Mouse (Mus musculus): ENCODE data around the gene H2afy2.
A peak's percentile ranks its signal among the peaks of the same experiment; 100 is the strongest.

H2afy2 gene

DNA sequence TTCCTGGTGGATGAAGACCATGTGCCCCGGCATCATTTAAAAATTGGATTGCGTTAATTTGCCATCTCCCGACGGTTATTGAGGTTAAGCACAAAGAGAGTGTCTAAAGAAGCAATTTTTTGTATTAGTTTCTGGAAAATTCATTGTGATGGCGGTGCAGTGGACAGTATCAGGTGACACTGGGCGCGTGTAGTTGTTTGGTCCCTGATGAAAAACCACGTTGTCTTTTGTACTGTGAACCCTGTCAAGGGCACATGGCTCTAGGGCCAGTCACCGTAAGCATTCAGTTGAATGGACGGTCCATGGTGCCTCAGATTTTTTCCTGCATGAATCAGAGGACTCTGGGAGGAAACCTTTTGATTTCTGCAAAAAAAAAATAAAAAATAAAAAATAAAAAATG lies 467 bp upstream of the H2afy2 start:
- no peak for DNase-seq (ENCODE audit: low spot score)

DNA sequence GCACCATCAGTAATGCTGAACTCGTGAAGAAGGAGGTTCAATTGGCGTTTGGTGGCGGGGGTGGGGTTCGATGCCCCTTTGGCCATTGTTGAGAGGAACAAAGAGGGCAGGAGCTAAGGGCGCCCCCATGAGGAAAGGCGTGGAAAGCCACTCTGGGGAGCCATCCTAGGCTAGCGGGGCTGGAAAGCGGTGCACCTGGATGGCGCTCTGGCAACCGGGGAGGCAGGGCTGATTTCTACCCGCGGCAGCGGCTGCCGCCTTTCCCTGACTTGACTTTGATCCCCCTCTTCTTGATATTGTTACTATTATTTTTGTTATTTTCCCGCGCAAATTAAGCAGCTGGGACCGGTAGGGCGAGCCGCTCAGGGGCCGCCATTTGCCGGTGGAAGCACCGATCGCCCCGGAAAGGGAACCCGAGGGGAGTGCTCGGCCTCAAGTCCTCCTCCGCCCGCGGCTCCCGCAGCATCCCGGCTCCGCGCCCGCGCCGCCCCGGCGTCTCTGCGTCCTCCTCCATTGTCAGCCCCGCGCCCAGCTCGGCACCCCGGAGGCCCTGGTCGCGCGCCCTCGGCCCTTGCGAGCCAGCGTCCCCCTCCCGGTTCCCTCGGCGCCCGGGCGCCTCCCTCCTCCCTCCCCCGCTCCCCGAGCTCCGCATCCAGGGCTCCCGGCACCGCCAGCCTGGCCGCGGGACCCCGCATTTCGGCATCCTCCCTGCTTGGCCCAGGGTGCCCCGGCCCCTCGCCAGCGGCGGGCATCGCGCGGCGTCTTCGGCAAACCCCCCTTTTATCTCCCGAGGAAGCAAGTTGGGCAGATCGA lies 942 bp downstream of the H2afy2 start:
- peak; percentile 15 for DNase-seq (ENCODE audit: low spot score)

DNA sequence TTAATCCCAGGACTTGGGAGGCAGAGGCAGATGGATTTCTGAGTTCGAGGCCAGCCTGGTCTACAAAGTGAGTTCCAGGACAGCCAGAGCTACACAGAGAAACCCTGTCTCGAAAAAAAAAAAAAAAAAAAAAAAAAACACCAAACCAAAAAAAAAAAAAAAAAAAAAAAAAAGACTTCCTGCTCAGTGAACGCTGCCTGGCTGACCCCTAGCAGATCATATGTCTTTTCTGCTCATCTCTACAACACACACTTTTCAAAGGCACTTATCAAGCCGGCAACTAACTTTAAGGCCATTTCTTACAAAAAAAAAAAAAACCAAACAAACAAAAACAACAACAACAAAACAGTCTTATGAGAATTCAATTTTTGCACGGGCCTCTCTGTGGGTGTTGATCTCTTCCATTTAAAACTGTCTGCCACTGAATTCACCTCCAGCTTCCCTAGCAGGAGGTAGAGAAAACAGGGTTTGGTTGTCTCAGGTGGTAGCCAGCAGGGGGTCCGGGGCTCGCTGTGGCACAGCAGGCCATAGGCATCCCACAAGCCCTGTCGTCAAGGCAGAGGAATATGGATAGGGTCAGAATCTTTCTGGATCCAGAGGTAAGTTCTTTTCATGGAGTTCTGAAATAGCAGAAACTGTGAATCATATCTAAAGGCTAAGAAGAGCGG lies 2.4 kb downstream of the H2afy2 start:
- DNase-seq (ENCODE audit: low spot score), result no peak

DNA sequence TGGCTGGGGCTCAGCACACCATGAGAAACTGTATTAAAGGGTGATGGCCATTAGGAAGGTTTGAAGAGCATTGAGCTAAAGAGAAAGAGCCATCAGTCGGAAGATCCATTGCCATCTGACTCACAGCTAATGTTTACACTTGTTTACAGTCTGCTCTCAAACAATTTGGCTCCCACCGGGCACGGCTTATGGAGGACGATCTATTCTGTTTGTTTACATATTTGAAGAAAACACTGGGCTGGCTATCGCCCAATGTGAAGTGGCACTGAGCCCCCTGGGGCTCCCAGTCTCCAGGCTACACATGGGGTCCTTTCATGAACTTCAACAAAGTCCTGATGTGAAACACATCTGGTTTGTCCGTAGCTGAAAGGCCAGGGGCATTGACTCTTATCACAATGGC lies 17.1 kb downstream of the H2afy2 start:
- DNase-seq (ENCODE audit: low spot score), result no peak

DNA sequence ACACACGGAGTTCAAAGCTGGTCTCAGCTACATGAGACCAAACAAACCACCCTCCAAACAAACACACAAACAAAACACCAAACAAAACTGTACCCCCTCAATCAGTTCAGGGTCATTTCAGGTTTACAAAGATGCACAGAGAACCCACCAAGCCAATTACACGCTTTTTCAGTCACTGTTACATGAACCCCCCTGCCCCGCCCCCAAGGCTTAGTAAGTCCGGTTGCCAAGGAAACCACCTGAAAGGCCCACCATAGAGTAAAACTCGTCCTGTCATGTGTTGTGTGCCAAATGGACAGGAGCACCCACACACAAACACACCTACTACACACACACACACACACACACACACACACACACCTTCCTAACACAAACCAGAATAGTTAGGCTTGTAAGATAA lies 18.4 kb downstream of the H2afy2 start:
- DNase-seq (ENCODE audit: low spot score), result no peak

DNA sequence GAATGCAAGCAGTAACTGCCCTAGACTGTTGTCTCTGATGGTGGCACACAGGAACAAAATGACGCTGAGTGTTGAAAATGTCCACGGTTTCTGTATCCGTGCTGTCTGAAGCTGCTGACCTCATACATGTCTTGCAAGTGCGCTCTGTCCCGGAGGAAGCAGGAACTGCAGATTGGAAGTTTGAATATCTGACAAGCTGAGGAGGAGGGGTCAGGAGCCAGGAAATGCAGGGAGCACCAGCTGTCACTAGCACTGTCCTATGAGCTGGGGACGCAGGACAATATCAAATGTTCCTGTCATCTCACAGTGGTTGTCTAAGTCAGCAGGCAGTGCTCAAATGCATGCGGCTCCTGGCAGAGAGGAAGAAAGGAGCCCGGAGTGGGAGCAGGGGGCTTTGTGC lies 19.3 kb downstream of the H2afy2 start:
- no peak for DNase-seq (ENCODE audit: low spot score)

DNA sequence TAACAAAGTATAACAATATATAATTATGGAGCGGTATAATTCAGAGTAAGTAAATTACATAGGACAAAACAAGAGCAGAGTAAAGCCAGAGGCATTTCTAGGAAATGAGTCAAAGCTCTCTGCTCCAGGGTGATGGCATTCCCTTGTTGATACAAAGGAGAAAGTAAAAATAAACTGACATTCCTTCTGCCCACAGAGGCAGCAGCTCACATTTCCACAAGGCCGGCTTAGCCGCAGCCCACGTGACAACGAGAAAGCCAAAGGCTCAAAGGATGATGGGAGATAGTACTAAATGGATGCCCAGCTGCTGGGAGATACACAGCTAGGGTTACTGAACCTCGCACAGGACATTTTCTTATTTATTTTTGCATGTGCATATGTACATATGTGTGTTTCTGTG lies 24.1 kb downstream of the H2afy2 start:
- DNase-seq (ENCODE audit: low spot score), result peak; percentile 54

DNA sequence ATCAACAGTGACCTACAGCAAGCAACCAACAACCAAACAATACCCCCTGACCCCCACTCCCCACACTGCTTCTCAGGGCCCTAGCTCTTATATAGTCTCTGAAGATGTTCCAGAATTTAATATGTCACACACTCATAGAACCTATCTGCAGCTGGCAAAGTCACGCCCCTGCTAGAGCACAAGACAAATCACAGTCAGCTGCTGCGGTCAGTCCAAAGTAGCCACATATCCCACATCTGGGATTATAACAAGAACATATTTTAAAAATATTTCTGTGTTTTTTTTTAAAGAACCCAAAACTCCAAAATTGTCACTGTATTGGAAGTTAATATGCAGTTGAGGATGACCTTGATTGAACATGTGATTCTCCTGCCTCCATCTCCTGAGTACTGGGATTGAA lies 25.0 kb downstream of the H2afy2 start:
- DNase-seq (ENCODE audit: low spot score), result no peak

DNA sequence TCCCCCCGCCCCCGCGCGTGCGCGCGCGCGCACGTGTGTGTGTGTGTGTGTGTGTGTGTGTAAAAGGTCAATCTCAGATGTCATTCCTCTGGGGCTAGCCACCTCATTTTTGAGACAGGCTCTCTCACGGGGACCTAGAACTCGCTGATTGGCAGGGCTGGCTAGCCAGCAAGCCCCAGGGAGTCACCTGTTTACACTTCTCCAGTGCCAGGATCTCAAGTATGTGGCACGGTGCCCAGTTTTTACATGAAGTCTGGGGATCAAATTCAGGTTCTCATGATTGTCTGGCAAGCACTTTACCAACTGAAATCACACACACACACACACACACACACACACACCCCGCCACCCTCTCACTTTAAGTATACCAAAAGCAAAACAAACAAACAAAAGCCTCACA lies 26.9 kb downstream of the H2afy2 start:
- DNase-seq (ENCODE audit: low spot score), result peak; percentile 21

DNA sequence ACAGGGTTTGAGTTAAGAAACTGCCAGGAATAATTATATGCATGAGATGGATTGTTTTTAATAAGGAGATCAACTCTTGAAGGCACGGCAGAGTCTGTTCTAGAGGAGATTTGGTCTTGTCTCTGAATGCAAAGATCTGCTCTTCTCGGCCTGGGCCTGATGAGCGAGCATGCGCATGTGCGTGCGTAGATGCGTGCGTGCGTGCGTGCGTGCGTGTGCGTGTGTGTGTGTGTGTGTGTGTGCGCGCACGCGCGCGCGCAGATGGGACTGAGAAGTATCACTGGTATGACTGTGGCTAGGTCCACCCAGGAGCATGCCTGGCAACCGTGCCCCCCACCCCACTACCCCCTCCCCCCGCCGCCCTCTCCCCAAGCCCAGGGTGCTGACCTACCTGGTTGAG lies 30.9 kb downstream of the H2afy2 start:
- DNase-seq (ENCODE audit: low spot score), result no peak

DNA sequence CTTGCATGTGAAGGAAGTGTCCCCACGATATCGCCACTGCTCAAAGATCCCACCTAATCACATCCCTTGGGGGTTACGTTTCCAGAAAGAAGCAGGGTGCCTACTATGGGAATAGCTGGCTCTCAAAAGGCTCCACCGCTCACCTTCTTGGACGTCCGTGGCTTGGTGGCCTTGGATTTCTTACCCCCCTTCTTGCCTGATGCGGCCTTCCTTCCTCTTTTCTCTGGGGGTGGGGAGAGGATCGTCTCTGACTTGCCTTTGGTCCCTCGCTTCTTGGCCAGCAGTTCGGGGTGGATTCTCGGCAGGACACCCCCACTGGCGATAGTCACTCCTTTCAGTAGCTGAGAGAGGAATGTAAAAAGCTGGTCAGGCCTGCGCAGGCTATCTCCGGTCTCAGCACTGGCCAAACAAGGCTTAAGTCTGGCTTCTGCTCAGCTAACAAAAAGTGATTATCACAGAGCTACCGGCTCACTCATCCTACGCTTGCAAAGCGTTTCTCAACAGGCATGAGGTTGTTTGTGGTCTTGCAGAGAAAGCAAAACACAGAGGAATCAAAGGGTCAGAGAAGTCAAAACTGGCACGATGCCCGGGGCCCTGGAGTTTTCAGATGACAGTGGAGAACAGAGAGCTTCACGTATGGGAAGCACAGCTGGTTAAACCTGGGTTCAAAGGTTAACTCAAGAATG lies 32.3 kb downstream of the H2afy2 start:
- DNase-seq (ENCODE audit: low spot score), result peak; percentile 64

DNA sequence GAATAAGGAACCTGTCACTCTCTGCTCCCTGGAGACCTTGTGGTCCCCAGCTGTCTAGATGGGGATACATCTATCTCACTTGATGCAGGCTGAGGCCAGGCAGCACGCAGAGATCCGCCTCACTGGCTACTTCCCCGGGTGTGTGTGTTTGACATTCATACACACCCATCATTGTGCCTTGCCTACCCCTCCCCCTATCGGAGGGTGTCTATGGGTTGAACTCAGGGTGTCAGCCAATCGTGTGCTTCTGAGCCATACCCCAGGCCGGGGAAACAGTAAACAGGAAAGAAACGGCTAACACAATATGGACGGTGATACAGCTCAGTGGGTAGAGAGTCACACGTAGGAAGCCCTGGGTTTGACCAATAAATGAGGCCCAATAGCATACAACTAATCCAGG lies 33.9 kb downstream of the H2afy2 start:
- no peak for DNase-seq (ENCODE audit: low spot score)

DNA sequence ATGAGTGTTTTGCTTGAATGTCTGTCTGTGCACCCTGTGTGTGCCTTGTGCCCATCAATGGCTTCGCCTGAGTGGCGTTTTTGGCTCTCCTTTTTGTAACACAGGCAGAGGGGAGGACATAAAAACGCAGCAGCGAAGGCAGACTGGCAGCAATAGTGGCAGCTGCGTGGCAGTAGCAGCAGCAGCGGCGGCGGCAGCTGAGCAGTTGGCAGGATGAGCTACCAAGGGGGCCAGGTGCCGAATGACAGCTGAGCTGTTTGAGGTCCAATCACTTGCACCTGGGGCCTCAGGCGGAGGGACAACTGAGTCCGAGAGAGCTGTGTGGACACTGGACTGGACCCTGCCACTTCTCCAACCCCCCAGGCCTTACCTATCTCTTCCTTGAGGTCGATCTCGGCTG lies 36.6 kb downstream of the H2afy2 start:
- DNase-seq (ENCODE audit: low spot score), result no peak

DNA sequence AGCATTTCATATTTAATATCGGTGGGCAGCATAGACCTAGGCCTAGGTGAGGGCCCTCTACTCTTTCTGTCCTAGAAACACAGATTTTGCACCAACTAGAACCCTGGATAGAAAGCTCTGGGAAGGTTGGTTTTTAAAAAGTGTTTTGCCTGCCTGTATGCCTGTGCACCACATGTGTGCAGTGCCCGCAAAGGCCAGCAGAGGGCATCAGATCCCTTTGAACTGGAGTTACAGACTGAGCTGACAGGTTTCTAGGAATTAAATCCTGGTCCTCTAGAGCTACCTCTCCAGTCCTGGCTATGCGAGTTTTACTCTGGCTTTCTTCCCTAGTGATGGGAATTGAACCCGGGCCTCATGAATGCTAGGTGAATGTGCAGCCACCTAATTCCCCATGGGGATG lies 38.8 kb downstream of the H2afy2 start:
- DNase-seq (ENCODE audit: low spot score), result no peak

DNA sequence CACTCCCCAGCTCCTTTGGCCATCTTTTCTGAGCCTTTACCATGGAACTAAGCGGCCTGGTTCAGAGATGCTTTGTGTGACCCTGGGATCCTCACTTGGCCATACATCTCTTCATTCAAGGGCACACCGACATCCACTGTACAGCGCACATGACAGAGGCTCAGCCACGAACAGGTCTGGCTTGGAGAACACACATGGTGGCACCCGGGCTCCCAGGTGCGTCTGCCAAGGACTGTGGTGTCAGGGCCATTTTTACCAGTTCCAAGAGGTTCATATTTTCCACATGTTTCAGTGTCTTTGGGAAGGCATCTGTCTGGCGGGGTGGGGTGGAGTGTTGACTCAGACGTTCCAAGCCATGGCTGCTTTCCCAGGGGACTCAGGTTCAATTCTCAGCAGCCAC lies 41.6 kb downstream of the H2afy2 start:
- DNase-seq (ENCODE audit: low spot score), result no peak

DNA sequence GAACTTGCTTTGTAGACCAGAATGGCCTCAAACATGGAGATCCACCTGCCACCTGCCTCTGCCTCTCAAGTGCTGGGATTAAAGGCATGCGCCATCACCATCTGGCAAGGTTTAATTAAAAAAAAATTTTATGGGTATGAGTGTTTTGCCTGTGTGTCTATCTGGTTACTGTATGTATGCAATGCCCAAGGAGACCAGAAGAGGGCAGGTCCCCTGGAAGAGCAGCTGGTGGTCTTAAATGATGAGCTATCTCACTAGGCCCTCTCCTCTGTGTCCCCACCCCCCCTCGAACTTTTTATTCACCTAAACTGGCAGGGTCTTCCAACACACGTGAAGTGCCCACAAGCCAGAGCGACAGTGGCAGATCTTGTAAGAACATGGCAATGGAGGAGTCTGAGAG lies 42.1 kb downstream of the H2afy2 start:
- no peak for DNase-seq (ENCODE audit: low spot score)

DNA sequence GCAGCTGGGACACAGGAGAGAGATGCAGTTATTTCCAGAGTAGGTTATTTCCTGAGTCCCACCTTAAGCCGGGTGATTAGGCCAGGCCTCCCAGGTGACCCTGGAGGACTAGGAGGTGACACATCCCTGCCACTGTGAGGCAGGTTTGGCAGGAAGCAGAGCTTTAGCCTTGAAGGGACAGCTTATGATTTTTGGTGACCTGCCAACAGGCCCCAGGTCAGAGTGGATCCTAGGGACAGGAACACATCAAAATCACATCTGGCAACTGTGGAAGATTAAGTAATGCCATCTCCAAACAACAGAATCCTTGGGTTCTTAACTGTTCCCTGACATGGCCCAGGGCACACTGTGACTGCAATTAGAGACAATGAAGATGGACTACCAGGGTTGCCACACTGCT lies 42.6 kb downstream of the H2afy2 start:
- no peak for DNase-seq (ENCODE audit: low spot score)

DNA sequence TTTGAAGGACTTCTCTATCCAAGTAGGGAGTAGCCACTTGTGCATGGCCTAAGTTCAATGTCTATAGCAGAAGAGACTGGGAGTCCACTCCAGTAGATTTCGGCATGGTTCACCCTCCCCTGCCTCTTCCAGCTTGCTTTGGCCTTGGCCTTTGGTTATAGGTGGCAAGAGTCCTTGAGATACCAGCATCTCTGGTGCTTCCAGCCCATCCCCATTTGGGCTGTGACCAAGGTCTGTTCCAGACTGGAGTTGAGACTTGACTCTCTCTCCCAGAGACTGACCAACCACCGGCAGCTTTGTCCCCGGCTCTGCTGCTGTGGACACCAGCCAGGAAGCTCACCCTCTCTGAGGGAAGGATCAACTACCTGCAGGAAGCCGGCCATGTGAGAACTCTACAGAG lies 45.8 kb downstream of the H2afy2 start:
- no peak for DNase-seq (ENCODE audit: low spot score)

DNA sequence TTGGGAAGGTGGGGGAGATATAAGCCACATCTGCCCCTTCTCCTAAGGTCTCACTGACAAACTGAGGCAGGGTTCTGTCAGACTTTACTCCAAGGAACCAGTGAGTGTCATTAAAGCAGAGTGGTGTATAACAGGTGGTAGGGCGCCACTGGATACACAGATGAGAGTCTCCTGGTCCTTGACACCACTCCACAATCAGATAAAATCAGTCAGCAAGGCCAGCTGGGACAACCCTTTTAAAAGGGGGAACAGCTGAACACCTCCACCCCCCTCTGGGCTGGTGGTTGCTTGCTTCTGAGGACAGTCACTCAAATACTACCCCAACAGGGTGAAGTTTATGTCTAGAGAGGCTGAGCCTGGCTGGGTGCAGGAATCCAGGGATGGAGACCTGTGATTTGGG lies 46.4 kb downstream of the H2afy2 start:
- DNase-seq (ENCODE audit: low spot score), result no peak

DNA sequence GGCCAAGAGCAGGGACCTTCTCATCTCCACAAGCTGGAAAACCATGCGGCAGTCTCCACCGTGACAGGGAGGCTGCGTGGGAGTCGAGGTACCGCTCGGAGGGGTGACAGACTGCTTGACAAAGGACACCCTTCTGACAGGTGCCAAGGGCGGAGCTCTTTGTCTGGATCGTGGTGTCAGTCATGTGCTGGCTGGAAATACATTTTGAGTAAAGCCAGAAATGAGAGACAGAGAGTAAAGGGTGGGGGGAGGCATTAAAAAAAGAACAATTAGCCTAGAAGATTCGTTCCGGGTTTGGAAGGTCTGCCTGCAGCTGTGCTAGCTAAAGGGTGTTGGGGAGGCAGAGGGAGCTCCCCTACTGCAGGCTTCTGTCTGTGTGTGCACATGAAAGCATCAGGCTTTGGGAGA lies 47.3 kb downstream of the H2afy2 start:
- DNase-seq (ENCODE audit: low spot score), result no peak

DNA sequence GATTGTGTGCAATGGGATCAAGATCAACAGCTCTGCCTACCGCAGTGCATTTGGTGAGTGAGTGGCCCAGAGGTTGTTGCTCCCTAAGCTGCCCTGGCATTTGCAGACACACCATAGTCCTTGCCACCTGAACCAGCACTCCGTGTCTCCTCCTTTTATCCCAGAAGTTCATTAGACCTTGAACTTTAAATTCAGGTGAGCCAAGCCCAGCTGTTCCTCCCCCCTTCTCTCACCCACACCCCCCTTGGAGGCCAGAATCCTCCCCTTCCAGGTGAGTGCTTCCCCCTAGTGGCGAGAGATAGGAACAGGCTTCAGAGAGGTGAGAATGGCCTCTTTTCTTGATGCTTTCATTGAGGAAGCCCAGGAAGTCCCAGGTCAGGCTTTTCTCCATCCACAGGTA lies 49.6 kb downstream of the H2afy2 start:
- no peak for DNase-seq (ENCODE audit: low spot score)

DNA sequence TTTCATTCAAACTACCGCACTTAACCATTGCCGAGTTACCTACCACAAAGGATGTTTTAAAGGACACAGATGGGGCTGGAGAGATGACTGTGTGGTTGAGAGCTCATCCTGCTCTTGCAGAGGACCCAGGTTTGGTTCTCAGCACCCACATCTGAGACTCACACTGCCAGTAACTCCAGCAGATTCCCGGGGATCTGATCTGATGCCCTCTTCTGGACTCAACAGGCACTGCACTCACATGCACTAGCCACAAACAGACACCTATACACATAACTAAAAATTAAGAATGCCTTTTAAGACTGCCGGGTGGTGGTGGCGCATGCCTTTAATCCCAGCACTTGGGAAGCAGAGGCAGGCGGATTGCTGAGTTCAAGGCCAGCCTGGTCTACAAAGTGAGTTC lies 53.8 kb downstream of the H2afy2 start:
- no peak for DNase-seq (ENCODE audit: low spot score)

DNA sequence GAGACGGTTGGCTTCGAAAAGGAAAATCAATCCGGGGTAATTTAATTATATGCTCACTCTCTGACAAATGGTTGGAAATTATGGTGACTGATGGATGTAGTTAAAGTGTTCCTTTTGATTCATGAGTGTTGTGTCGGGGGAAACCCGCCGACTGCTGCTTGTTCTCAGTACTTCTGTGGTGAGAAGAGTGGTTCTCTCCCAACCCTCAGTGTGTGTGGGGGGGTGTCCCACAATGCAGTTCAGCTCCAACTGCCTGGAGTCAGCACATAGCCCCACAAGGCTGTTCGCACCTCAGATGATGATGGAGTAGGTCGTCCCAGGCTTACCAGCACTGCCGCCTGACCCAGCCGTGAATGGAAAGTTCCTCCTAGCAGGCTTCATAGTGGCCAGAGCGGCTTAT lies 54.8 kb downstream of the H2afy2 start:
- DNase-seq (ENCODE audit: low spot score), result no peak

All from ovary, adult 18-20 months (tissue).